Mouse (Mus musculus) liver, postnatal 0 days (tissue): ENCODE results near the gene Kcnk1. TPM values are rescaled to one million over a fixed set of nuclear protein-coding genes. Genes with fewer than 3 reads are reported as not detected.

Source experiments
- ATAC-seq: fragments of 200-750 bp; cut with Nextera tagmentation; 2 replicates; pipeline ENCODE4 v1.8.0; 2017; ENCODE audit warnings: mild to moderate bottlenecking, moderate library complexity
- DNase-seq: peaks from one replicate; pipeline ENCODE4 v3.0.0-alpha.2; 2016
- H3K27ac ChIP-seq: fragments of 300-500 bp; sonication (generic); 2 replicates; pipeline ENCODE4 v1.5.1; 2014; ENCODE audit warnings: antibody characterized with exemption, moderate library complexity, mild to moderate bottlenecking, low read depth
- H3K27me3 ChIP-seq: fragments of 300-500 bp; sonication (generic); 2 replicates; pipeline ENCODE4 v1.6.1; 2014; ENCODE audit warnings: low read length, control low read depth, mixed read lengths; ENCODE audit not compliant: insufficient read depth
- H3K36me3 ChIP-seq: fragments of 300-500 bp; sonication (generic); replicated peaks from 2 replicates; pipeline ENCODE4 v1.6.1; 2014; ENCODE audit warnings: mild to moderate bottlenecking, control low read depth, low read length, moderate library complexity, mixed read lengths; ENCODE audit not compliant: insufficient read depth
- H3K4me1 ChIP-seq: fragments of 300-500 bp; sonication (generic); 2 replicates; pipeline ENCODE4 v1.6.1; 2014; ENCODE audit warnings: antibody characterized with exemption, mild to moderate bottlenecking, control low read depth; ENCODE audit not compliant: insufficient read depth
- H3K4me2 ChIP-seq: fragments of 300-500 bp; sonication (generic); 2 replicates; pipeline ENCODE4 v1.6.1; 2014; ENCODE audit warnings: low read depth, mild to moderate bottlenecking, low read length, moderate library complexity, mixed read lengths
- H3K4me3 ChIP-seq: fragments of 300-500 bp; sonication (generic); 2 replicates; pipeline ENCODE4 v1.5.1; 2014; ENCODE audit warnings: low read depth, low read length
- H3K9ac ChIP-seq: fragments of 300-500 bp; sonication (generic); replicated peaks from 2 replicates; pipeline ENCODE4 v1.6.1; 2014; ENCODE audit warnings: mild to moderate bottlenecking, moderate library complexity
- H3K9me3 ChIP-seq: fragments of 300-500 bp; sonication (generic); 2 replicates; pipeline ENCODE4 v1.6.1; 2016; ENCODE audit warnings: mild to moderate bottlenecking, control low read depth, low read length, mixed read lengths
- CTCF ChIP-seq: sonication (generic); IDR thresholded peaks from 2 replicates; pipeline ENCODE4 v1.5.1; 2016; ENCODE audit warnings: antibody characterized with exemption, low read depth
- EP300 ChIP-seq: IDR thresholded peaks from 2 replicates; pipeline ENCODE4 v1.6.1; 2016; ENCODE audit warnings: antibody characterized with exemption, low read depth, mild to moderate bottlenecking
- WGBS: fragments of 180-500 bp; shearing (Covaris S2); extraction: QIAGEN DNeasy Blood & Tissue Kit; methylation state at CpG from one replicate; pipeline ENCODE4 v1.1.7; 2014; ENCODE audit not compliant: insufficient replicate concordance; 5-methylcytosine and 5-hydroxymethylcytosine counted together
- polyA plus RNA-seq: library from polyadenylated mRNA; unstranded; fragments of >200 nt; fragmentation: Nextera tagmentation; extraction: Ambion mirVana; gene quantifications from 2 replicates; pipeline ENCODE4 v1.2.1, GENCODE M21; 2015

Gene Kcnk1
- polyA plus RNA-seq, 1 experiment from 2014 or later: 0.33 TPM

GRCm38 (mm10) chr8:125987996-125988395 lies 7.0 kb upstream of the Kcnk1 start:
- Histone ChIP-seq H3K4me1 (no peaks in the 10 kb centered on the region), H3K9ac (no peak overlapping the region), H3K4me2 (no peak overlapping the region), H3K4me3 (no peak overlapping the region), H3K27me3 (no peaks in the 10 kb centered on the region), H3K9me3 (no peaks in the 10 kb centered on the region), H3K36me3 (no peaks in the 10 kb centered on the region), H3K27ac (no peak overlapping the region)
- TF ChIP-seq EP300 (no peak), CTCF (no peak)
- ATAC-seq: no peak
- WGBS: 17% methylated on average over 2 of the region's 2 CpGs
- no peak for DNase-seq

DNA sequence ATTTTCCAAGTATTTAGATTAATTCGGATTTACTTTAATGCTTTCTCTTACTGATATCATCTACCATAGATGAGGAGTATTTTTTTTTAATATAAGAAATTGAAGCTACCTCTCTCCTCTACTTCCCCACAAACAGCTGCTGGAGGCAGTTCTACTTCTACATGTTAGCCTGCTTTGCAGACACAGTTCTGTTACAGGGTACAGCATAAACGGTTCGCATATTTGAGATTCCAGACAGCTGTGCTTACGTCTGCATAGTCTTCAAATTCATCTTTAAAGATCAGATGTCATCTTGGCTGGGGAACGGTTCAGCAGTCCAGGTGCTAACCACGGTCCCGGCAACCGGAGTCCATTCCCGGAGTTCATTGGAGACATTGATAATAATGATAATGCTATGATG lies 1.3 kb upstream of the Kcnk1 start:
- H3K27ac ChIP-seq: no peak overlapping the region
- DNase-seq (no peak), ATAC-seq (no peak)
- no peaks in the 10 kb centered on the region for H3K36me3 ChIP-seq
- no peaks in the 10 kb centered on the region for H3K4me1 ChIP-seq
- H3K27me3 ChIP-seq: peaks cover 35% of the 10 kb centered on the region
- 65% methylated on average over 9 of the region's 9 CpGs for WGBS
- no peak for TF ChIP-seq CTCF
- TF ChIP-seq EP300: no peak
- no peak overlapping the region for H3K4me2 ChIP-seq
- no peak overlapping the region for H3K4me3 ChIP-seq
- H3K9ac ChIP-seq: no peak overlapping the region
- H3K9me3 ChIP-seq: no peaks in the 10 kb centered on the region

GRCm38 (mm10) chr8:125996031-125996839 lies 1.3 kb downstream of the Kcnk1 start:
- Histone ChIP-seq H3K4me3 (no peak overlapping the region), H3K9me3 (no peaks in the 10 kb centered on the region), H3K27me3 (peaks cover 35% of the 10 kb centered on the region), H3K4me1 (no peaks in the 10 kb centered on the region), H3K4me2 (no peak overlapping the region), H3K9ac (no peak overlapping the region), H3K36me3 (no peaks in the 10 kb centered on the region), H3K27ac (no peak overlapping the region)
- ATAC-seq (no peak), DNase-seq (no peak)
- TF ChIP-seq EP300 (no peak), CTCF (no peak)
- WGBS: 18% methylated on average over 14 of the region's 14 CpGs

- Histone ChIP-seq H3K9ac (no peak overlapping the region), H3K9me3 (no peaks in the 10 kb centered on the region), H3K36me3 (no peaks in the 10 kb centered on the region), H3K4me1 (no peaks in the 10 kb centered on the region), H3K4me3 (no peak overlapping the region), H3K27ac (no peak overlapping the region), H3K27me3 (peaks cover 35% of the 10 kb centered on the region), H3K4me2 (no peak overlapping the region)
- DNase-seq: no peak
- 31% methylated on average over 6 of the region's 6 CpGs for WGBS
- no peak for ATAC-seq
- TF ChIP-seq CTCF: no peak
- TF ChIP-seq EP300: no peak
Observed at GRCm38 (mm10) chr8:125996980-125997379, 2.0 kb downstream of the Kcnk1 start.

DNA sequence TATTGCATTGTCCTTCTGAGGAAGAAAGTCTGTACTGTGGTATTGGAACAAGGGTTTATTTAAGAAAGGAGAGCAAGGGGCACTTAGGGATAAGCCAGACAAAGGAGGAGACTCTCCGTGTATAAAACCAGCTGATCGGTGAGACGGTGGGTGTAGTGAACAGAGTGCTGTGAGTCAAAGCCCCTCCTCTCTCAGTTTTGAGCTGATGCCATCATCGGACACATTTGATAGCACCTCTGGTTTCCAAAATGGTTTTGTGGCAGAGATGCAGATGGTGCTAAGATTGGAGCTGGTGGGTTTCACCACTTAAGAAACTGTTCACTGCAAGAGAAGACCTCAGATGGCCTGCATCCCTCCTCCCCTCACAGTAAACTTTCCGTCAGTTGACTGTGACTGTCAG lies 2.6 kb downstream of the Kcnk1 start:
- Histone ChIP-seq H3K27ac (no peak overlapping the region), H3K4me2 (no peak overlapping the region), H3K9me3 (no peaks in the 10 kb centered on the region), H3K27me3 (peaks cover 35% of the 10 kb centered on the region), H3K36me3 (no peaks in the 10 kb centered on the region), H3K4me3 (no peak overlapping the region), H3K9ac (no peak overlapping the region), H3K4me1 (no peaks in the 10 kb centered on the region)
- DNase-seq: no peak
- TF ChIP-seq EP300: no peak
- WGBS: 68% methylated on average over 5 of the region's 5 CpGs
- no peak for ATAC-seq

- H3K4me2 ChIP-seq: no peak overlapping the region
- 75% methylated on average over 7 of the region's 7 CpGs for WGBS
- H3K36me3 ChIP-seq: no peaks in the 10 kb centered on the region
- no peak overlapping the region for H3K27ac ChIP-seq
- ATAC-seq (no peak), DNase-seq (no peak)
- no peak for TF ChIP-seq CTCF
- no peaks in the 10 kb centered on the region for H3K4me1 ChIP-seq
- peaks cover 21% of the 10 kb centered on the region for H3K27me3 ChIP-seq
- no peak overlapping the region for H3K9ac ChIP-seq
- H3K4me3 ChIP-seq: no peak overlapping the region
- H3K9me3 ChIP-seq: no peaks in the 10 kb centered on the region
Observed at GRCm38 (mm10) chr8:125999842-126000395, 4.9 kb downstream of the Kcnk1 start.
